Mouse (Mus musculus) embryonic fibroblast, embryonic 13.5 days (primary cell): ENCODE data around the gene Pi4ka. TPM values are rescaled to one million over a fixed set of nuclear protein-coding genes. Genes with fewer than 3 reads are reported as not detected.

Experiments used
- H3K27ac ChIP-seq: 2 replicates; pipeline ENCODE4 v1.5.1; 2012; ENCODE audit warnings: low read length, control low read depth, inconsistent platforms; ENCODE audit not compliant: insufficient read depth
- H3K4me1 ChIP-seq: 2 replicates; pipeline ENCODE4 v1.6.1; 2011; ENCODE audit warnings: low read length; ENCODE audit not compliant: control insufficient read depth, insufficient read depth
- H3K4me3 ChIP-seq: 2 replicates; pipeline ENCODE4 v1.5.1; 2011; ENCODE audit warnings: mild to moderate bottlenecking, control low read depth, low read length; ENCODE audit not compliant: insufficient read depth
- CTCF ChIP-seq: IDR thresholded peaks from 2 replicates; pipeline ENCODE4 v1.5.1; 2011; ENCODE audit warnings: mild to moderate bottlenecking, control low read depth, low read length, moderate library complexity, borderline replicate concordance; ENCODE audit not compliant: insufficient read depth
- POLR2A ChIP-seq: IDR thresholded peaks from 2 replicates; pipeline ENCODE4 v1.6.1; 2011; ENCODE audit warnings: low read depth, mild to moderate bottlenecking, control low read depth, low read length, moderate library complexity
- polyA plus RNA-seq: library from polyadenylated mRNA; stranded (reverse); fragments of >200 nt; gene quantifications from 2 replicates; pipeline ENCODE4 v1.2.4, GENCODE M21; 2011; ENCODE audit warnings: low read depth; ENCODE audit not compliant: missing spikeins, insufficient read length

Gene Pi4ka
- polyA plus RNA-seq, 1 experiment = 59.3 TPM

DNA sequence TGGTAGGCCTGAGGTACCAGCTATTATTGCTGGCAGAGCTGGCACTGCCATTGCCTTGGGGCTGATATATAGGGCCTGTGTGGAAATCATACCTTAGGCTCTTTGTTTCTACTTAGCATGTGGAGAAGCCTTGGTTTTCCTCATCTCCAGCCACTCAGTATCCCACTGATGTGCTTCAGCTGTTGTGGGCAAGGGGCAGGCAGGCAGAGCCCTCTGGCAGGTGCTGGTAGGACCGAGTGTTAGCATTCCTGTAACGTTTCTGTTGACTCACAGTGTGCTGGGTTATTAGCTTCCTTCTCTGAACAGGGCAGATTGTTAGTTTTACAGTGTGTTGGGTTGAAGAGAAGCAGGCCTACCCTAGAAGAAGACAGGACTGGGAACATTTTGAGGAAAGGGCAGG lies 150.8 kb downstream of the Pi4ka start:
- H3K4me1 ChIP-seq = no peaks in the 10 kb centered on the region
- TF ChIP-seq POLR2A = no peak
- no peak for TF ChIP-seq CTCF
- H3K27ac ChIP-seq = no peak overlapping the region
- H3K4me3 ChIP-seq = no peak overlapping the region

DNA sequence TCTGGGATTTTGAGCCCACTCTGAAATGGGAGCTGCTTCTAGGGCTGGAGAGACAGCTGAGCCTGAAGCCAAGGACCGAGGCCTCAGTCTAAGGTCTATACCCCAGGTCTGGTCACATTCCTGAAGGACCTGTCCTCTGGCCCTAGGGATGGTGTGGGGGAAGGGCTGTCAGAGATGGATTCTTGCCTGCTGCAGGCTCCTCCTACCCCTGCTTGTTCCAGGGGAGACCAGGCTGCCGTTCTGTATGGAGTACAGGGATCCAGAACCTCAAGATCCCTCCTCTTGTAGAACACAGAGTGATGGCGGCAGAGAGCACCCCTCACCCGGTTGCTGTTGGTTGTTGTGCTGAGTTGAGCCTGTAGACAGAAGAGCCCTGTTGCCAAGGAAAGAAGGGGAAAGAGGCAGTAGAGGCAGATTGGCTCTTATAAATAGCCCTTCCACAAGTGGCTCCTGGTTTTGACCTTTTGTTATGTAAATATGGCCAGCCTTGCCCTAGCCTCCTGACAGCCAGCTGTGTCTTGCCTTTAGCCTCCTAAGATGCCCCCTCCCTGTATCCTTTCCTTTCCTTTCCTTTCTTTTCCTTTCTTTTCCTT lies 152.0 kb downstream of the Pi4ka start:
- Histone ChIP-seq H3K4me3 (no peak overlapping the region), H3K27ac (no peak overlapping the region), H3K4me1 (no peaks in the 10 kb centered on the region)
- TF ChIP-seq CTCF (no peak), POLR2A (no peak)

DNA sequence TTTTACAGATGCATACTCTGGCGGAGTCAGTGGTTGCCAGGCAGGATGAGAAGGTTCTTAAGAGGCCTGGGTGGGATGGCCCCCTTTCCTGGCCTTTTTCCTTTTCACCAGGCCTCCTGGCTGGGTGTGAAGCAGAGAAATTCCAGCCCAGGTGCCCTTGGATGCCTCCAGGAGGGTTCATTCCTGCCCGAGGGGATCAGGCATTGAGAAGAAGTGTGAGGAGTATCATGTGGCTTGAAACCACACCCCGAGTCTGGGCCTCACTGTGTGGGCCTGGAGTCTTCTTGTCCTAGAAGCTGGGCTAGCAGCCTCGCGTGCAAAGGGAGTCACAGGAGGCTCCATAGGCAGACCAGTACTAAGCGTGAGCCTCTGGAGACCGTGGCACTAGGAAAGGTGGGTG lies 153.3 kb downstream of the Pi4ka start:
- H3K4me3 ChIP-seq = no peak overlapping the region
- no peaks in the 10 kb centered on the region for H3K4me1 ChIP-seq
- H3K27ac ChIP-seq = no peak overlapping the region
- no peak for TF ChIP-seq CTCF
- no peak for TF ChIP-seq POLR2A

- H3K4me1 ChIP-seq = no peaks in the 10 kb centered on the region
- no peak overlapping the region for H3K4me3 ChIP-seq
- H3K27ac ChIP-seq = no peak overlapping the region
- no peak for TF ChIP-seq POLR2A
- TF ChIP-seq CTCF = no peak
Observed at GRCm38 (mm10) chr16:17252086-17252726, 153.9 kb downstream of the Pi4ka start.

GRCm38 (mm10) chr16:17251539-17251938 lies 154.6 kb downstream of the Pi4ka start:
- Histone ChIP-seq H3K27ac (no peak overlapping the region), H3K4me1 (no peaks in the 10 kb centered on the region), H3K4me3 (no peak overlapping the region)
- TF ChIP-seq POLR2A (no peak), CTCF (no peak)

DNA sequence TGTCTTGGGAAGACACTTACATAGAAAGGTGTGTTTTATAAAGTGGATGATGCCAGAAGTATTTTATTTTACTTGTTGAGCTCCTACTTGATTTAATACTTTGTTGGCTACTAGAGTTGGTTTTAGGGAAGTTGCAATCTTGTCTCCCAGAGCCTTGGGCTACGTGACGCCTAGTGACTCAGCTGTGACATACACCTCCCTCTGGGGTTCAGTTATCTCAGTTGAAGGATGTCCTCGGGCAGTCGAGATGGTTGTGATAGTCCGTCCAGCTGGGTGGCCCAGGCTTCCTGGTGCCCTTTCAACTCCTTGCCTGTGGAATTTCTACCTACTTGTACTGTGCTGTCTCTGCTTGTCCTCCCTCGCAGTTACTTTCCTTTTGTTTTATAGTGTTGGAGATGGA lies 157.0 kb downstream of the Pi4ka start:
- Histone ChIP-seq H3K4me3 (no peak overlapping the region), H3K27ac (no peak overlapping the region), H3K4me1 (no peaks in the 10 kb centered on the region)
- no peak for TF ChIP-seq POLR2A
- no peak for TF ChIP-seq CTCF

GRCm38 (mm10) chr16:17247727-17248126 lies 158.4 kb downstream of the Pi4ka start:
- H3K27ac ChIP-seq = no peak overlapping the region
- TF ChIP-seq POLR2A (no peak), CTCF (no peak)
- H3K4me1 ChIP-seq = 0 out of 2 replicates have a peak, but pooled peaks cover 3% of the 10 kb centered on the region
- no peak overlapping the region for H3K4me3 ChIP-seq

- 0 out of 2 replicates have a peak, but pooled peaks cover 3% of the 10 kb centered on the region for H3K4me1 ChIP-seq
- no peak overlapping the region for H3K4me3 ChIP-seq
- TF ChIP-seq CTCF (no peak), POLR2A (no peak)
- no peak overlapping the region for H3K27ac ChIP-seq
Observed at GRCm38 (mm10) chr16:17244996-17245395, 161.1 kb downstream of the Pi4ka start.

GRCm38 (mm10) chr16:17243731-17244130 lies 162.4 kb downstream of the Pi4ka start:
- no peak overlapping the region for H3K4me3 ChIP-seq
- TF ChIP-seq CTCF = no peak
- 0 out of 2 replicates have a peak, but pooled peaks cover 3% of the 10 kb centered on the region for H3K4me1 ChIP-seq
- no peak overlapping the region for H3K27ac ChIP-seq

DNA sequence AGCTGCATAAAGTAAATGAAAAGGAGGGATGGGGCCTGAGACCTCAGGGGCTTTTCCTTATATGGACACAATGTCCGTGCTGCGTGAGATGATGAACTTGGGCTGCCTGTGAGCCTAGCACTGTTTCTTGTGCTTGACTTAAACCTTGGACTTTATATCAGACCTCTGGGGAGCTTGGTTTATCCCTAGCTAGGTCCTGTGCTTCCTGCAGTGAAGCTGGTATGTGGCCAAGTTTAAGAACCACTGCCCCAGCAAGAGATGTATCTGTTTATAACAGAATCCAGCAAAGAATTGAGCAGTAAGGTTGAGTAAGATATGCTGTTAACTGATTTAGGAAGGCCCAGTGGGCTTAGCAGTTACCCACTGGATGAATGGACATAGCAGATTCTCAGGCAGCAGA lies 166.7 kb downstream of the Pi4ka start:
- no peak for TF ChIP-seq CTCF
- TF ChIP-seq POLR2A = no peak
- no peak overlapping the region for H3K4me3 ChIP-seq
- H3K27ac ChIP-seq = no peak overlapping the region
- H3K4me1 ChIP-seq = peaks cover 17% of the 10 kb centered on the region

DNA sequence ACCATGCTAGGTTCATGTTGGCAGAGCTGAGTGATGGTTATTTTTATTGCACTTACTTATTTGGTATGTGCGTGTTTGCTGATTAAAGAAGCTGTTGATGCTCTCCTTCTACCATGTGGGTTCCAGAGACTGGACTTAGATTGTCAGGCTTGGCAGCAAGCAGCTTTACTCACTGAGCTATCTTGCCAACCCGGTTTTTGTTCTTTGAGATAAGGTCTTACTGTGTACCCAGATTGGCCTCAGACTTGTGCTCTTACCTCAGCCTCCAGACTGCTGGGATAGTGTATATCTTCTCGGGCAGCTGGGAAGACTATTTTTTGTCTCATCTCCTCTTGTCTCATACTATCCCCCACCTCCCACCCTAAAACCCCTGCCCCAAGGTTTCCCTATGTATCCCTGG lies 168.5 kb downstream of the Pi4ka start:
- Histone ChIP-seq H3K4me3 (no peak overlapping the region), H3K4me1 (peaks cover 14% of the 10 kb centered on the region)
- TF ChIP-seq POLR2A (no peak), CTCF (no peak)

More for the DNA sequence above, 168.5 kb downstream of the Pi4ka start:
- no peak overlapping the region for H3K27ac ChIP-seq
